Mouse (Mus musculus) neural tube, embryonic 12.5 days (tissue): ENCODE measurements at regions not wholly inside any gene's neighbourhood (a gene's known extent, or its start where the extent isn't known, plus 50 kb on each side); places are given as distances from the start of the nearest gene placed in this dataset.

Experiments
- ATAC-seq: fragments of 200-750 bp; cut with Nextera tagmentation; 2 replicates; pipeline ENCODE4 v1.8.0; 2017; ENCODE audit warnings: low read depth, mild to moderate bottlenecking, moderate TSS enrichment, moderate library complexity; ENCODE audit not compliant: low FRiP score
- H3K27ac ChIP-seq: fragments of 300-500 bp; sonication (generic); 2 replicates; pipeline ENCODE4 v1.5.1; 2016
- H3K27me3 ChIP-seq: fragments of 300-500 bp; sonication (generic); replicated peaks from 2 replicates; pipeline ENCODE4 v1.6.1; 2016; ENCODE audit warnings: mild to moderate bottlenecking
- H3K36me3 ChIP-seq: fragments of 300-500 bp; sonication (generic); 2 replicates; pipeline ENCODE4 v1.6.1; 2016; ENCODE audit warnings: mild to moderate bottlenecking
- H3K4me1 ChIP-seq: fragments of 300-500 bp; sonication (generic); 2 replicates; pipeline ENCODE4 v1.6.1; 2016
- H3K4me2 ChIP-seq: fragments of 300-500 bp; sonication (generic); replicated peaks from 2 replicates; pipeline ENCODE4 v1.6.1; 2016; ENCODE audit warnings: mild to moderate bottlenecking
- H3K4me3 ChIP-seq: fragments of 300-500 bp; sonication (generic); 2 replicates; pipeline ENCODE4 v1.5.1; 2016
- H3K9ac ChIP-seq: fragments of 300-500 bp; sonication (generic); 2 replicates; pipeline ENCODE4 v1.6.1; 2016; ENCODE audit warnings: mild to moderate bottlenecking
- H3K9me3 ChIP-seq: fragments of 300-500 bp; sonication (generic); 2 replicates; pipeline ENCODE4 v1.6.1; 2016; ENCODE audit warnings: mild to moderate bottlenecking
- WGBS: fragments of 180-500 bp; shearing (Covaris S2); methylation state at CpG from one replicate; pipeline ENCODE4 v1.1.7; 2016; 5-methylcytosine and 5-hydroxymethylcytosine counted together

DNA sequence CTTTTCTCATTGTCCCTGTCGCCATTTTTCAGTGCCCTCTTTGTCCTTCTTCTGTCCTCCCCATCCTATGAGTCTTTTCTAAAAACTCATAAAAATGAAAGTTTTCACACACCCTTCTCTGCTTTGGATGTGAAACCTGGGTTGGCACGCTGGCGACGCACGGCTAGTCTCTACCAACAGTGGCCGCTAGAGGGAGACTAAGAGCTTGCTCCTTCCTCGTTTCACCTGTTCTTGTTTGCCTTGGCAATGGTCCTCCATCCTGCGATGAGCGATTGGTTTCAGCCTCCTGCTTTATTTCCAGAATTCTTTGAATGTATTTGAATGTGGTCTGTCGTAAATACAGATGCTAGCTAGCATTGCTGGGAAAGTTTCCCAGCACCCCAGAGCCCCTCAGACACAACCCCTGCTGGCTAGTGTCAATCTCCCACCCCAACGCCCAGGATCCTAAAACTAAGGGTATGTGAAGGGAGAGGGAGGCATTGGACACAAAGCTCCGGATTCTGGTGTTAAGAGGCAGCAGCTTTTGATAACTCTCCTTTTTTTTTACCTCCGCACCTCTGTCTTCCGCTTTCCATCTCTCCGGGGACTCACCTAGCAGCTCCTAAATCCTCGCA, 85.8 kb upstream of the Hmcn1 start:
- WGBS = 37% methylated on average over 16 of the region's 16 CpGs
- no peak overlapping the region for H3K27ac ChIP-seq
- H3K4me3 ChIP-seq = no peak overlapping the region
- no peaks in the 10 kb centered on the region; the same call in 1 of the 2 replicates for H3K4me1 ChIP-seq
- ATAC-seq = peak; percentile 70; the same call in 1 of the 2 replicates
- no peaks in the 10 kb centered on the region for H3K9me3 ChIP-seq
- H3K36me3 ChIP-seq = no peaks in the 10 kb centered on the region
- H3K27me3 ChIP-seq = no peaks in the 10 kb centered on the region
- H3K4me2 ChIP-seq = no peak overlapping the region
- no peak overlapping the region for H3K9ac ChIP-seq

DNA sequence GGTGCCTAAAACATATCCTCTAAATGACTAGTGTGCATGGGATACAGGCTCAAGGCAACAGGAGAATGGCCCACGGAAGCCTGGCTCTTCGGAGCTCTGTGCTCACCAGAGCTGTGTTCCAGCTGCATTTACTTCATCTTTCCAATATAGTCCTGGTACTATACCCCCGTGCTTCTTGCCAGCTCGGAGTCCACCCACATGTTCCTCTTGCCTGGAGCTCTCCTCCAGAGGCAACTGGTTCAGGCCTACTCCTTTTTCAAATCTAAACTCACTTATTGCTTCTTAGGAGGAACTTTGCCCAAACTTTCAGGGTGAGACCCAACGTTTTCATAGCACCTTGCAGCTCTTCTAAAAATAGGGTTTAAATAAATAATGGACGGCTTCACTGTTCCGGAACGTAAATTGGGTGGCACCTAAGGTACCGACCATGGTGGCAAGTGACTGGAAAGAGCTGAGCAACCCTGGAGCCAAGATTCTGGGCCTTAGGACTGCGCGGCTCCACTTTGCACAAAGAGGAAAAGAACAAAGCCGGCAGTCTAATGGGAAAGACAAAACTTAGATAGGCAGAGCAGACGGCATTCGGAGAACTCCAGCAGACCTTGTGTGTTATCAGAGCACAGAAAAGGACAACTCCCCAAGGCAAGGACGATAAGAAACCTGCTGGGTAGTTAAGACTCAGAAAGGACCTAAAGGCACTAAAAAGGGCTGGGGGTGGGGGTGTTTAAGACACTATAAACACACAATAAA, 86.6 kb upstream of the Hmcn1 start:
- Histone ChIP-seq H3K27ac (no peak overlapping the region), H3K27me3 (no peaks in the 10 kb centered on the region), H3K4me2 (no peak overlapping the region), H3K4me3 (no peak overlapping the region), H3K9ac (no peak overlapping the region), H3K4me1 (no peaks in the 10 kb centered on the region; the same call in 1 of the 2 replicates), H3K36me3 (no peaks in the 10 kb centered on the region), H3K9me3 (no peaks in the 10 kb centered on the region)
- WGBS = 70% methylated on average over 15 of the region's 15 CpGs
- ATAC-seq = no peak

DNA sequence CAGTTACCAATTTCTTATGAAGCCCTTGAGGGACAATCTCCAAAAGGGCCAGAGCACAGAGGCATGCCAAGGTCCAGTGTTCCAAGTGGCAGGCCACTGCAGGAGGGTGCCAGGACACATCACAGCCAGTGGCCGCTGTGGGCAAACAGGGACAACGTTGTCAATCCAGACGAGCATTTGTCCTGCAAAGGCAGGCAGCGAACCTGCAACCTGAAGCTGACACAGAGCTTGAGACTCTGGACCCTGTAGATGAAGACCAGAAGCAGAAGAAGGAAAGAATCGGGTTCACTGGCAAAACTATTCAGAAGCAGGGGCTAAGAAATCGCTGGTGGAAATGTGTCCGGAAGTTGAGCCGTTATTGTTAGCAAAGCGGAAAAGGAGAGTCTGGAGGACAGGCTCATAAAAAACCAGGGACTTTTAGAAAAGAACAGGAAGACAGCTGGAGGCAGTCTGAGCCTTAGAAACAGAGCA, 87.3 kb upstream of the Hmcn1 start:
- Histone ChIP-seq H3K9ac (no peak overlapping the region), H3K27me3 (no peaks in the 10 kb centered on the region), H3K36me3 (no peaks in the 10 kb centered on the region), H3K27ac (no peak overlapping the region), H3K9me3 (no peaks in the 10 kb centered on the region), H3K4me2 (no peak overlapping the region), H3K4me1 (no peaks in the 10 kb centered on the region; the same call in 1 of the 2 replicates), H3K4me3 (no peak overlapping the region)
- no peak for ATAC-seq
- WGBS = 41% methylated on average over 9 of the region's 9 CpGs

DNA sequence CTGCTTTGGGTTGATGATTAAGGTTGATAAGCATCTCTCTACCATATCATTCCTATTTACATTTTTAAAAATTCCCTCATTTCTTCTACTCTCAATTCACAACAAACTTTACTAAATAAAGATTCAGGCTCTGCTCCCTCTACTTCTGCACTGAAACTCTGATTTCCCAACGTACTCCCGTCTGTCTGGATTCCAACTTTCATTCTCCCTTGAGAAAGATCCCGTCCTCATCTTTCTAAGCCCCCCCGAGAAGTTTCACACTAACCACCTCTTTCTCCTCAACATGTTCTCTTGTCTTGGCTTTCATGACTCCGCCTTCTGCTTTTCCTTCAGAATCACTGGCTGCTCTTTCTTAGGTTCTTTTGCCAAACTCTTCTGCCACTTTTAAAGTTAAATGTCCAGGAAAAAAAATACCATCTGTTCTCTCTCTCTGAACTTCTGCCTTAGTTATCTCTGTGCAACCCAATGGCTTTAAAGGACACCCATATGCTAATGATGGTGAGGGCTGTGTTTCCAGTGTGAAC, 89.3 kb upstream of the Hmcn1 start:
- H3K27me3 ChIP-seq = no peaks in the 10 kb centered on the region
- no peak overlapping the region for H3K4me3 ChIP-seq
- H3K4me1 ChIP-seq = peaks cover 7% of the 10 kb centered on the region
- WGBS = 89% methylated on average over 5 of the region's 5 CpGs
- no peaks in the 10 kb centered on the region for H3K36me3 ChIP-seq
- ATAC-seq = no peak
- H3K27ac ChIP-seq = no peak overlapping the region
- no peak overlapping the region for H3K4me2 ChIP-seq
- H3K9ac ChIP-seq = no peak overlapping the region
- H3K9me3 ChIP-seq = no peaks in the 10 kb centered on the region

DNA sequence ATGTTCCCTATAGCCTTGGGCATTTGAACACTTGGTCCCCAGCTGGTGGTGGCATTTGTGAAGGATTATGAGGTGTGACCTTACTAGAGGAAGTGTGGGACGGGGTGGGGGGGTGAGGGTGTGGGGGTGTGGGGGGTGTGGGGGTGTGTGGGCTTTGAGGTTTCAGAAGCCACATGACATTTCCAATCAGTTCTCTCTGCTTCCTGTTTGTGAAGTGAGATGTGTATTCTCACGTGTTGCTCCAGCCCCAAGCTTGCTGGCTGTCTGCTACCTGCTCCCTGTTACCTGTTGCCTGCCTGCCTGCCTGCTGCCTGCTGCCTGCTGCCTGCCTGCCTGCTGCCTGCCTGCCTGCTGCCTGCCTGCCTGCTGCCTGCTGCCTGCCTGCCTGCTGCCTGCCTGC, 90.6 kb upstream of the Hmcn1 start:
- ATAC-seq = no peak
- Histone ChIP-seq H3K36me3 (no peaks in the 10 kb centered on the region), H3K27me3 (no peaks in the 10 kb centered on the region), H3K4me1 (peaks cover 7% of the 10 kb centered on the region), H3K9me3 (no peaks in the 10 kb centered on the region), H3K9ac (no peak overlapping the region), H3K4me2 (no peak overlapping the region), H3K27ac (no peak overlapping the region), H3K4me3 (no peak overlapping the region)
- WGBS = 76% methylated on average over 2 of the region's 2 CpGs

DNA sequence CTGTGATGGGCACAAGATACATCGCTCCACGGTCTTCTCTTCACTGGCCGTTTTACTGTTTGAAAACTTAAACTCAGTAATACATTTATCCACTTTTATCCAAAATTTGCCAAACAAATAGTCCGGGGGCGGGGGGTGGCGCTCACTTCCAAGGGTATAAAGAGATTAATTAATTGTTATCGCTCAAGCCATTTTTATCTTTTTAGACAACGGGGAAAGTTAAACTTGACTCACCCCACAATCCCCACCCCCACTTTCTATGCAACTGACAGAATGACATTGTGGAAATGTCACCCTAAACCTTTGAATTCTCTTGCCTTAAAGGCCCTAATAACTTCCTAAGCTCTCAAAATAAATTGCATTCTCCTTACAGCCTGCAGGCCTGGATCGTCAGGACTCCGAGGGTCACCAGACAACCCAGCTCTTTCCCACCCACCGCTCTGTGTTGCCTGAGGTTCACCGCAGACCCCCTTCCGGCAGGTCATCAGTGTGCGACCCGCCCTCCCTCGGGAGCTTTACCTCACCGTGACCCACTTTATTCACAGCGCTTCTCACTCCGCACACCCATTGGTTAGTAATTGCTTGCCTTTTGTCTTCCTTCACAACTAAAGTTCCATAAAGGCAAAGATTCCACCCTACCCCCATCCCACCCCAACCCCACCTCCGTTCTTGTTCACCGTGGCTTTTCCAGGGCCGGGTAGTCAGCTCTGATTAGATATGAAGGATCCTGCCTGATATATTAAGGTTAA, 93.0 kb upstream of the Hmcn1 start:
- Histone ChIP-seq H3K4me3 (no peak overlapping the region), H3K27me3 (no peaks in the 10 kb centered on the region), H3K27ac (no peak overlapping the region), H3K4me1 (peaks cover 7% of the 10 kb centered on the region), H3K4me2 (peak overlapping the region; percentile 44), H3K36me3 (no peaks in the 10 kb centered on the region), H3K9me3 (no peaks in the 10 kb centered on the region), H3K9ac (no peak overlapping the region)
- ATAC-seq = peak; percentile 55; the same call in 1 of the 2 replicates
- WGBS = 43% methylated on average over 22 of the region's 22 CpGs

DNA sequence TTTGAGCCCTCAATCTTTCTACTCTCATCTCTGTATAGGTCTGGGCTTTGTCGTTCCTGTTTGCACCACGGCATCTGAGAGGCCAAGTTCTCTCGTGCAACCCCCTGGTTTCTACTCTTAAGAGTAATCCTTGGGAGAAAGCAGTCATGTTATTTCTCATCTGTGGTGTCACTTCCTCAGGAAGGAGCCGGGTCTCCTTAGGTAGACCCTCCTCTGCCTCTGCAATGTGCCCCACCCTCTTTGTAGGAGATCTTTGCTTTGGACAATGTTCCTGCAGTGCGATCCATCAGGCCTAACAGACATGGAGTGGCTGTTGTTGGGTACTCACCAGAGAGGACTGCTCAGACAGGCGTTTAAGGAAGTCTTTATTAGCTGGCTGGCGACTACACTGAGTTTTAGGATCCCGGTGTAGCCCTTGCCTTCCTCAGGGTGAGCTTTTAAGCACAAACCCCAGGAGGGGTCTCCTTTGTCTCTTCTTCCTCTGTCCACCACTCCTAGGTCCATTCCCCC, 94.0 kb upstream of the Hmcn1 start:
- H3K36me3 ChIP-seq = no peaks in the 10 kb centered on the region
- no peak overlapping the region for H3K27ac ChIP-seq
- no peak overlapping the region for H3K9ac ChIP-seq
- H3K4me2 ChIP-seq = no peak overlapping the region
- H3K27me3 ChIP-seq = no peaks in the 10 kb centered on the region
- H3K4me3 ChIP-seq = no peak overlapping the region
- H3K9me3 ChIP-seq = no peaks in the 10 kb centered on the region
- ATAC-seq = no peak
- WGBS = 66% methylated on average over 8 of the region's 8 CpGs
- H3K4me1 ChIP-seq = peaks cover 7% of the 10 kb centered on the region

DNA sequence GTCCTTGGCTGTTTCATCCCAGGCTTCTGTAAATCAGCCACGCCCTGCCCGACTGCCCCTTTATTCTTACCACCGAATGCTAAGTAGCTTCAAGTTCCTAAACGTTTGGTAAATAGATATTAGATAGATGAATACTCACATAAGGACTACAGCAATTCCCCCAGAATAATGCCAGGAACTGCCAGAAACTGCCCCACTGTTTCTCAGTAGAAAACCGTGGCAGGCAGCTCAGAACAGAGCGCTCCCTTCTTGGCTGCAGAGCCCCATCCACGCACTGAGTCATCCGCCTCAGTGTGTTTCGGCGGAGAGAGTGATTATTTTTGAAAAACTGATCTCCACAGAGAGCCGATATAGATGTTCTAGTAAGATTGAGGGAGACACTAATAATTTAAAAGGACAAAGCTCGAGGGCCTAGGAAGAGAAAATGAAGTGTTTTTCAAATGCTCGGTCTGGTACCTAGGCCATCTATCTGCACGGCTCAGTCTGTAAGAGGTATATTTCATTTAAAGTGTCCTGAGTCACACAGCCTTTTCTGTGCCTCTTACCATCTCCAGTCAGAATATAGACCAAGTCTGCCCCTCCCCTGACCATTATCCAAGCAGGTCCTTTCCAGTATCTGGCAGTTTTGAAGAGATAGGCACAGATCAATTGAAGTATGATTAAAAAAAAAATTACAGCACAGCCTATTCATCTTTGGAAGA, 94.4 kb upstream of the Gm47985 start:
- 0 out of 2 replicates have a peak, but pooled peaks have one; percentile 48 for ATAC-seq
- no peaks in the 10 kb centered on the region for H3K9me3 ChIP-seq
- 75% methylated on average over 14 of the region's 14 CpGs for WGBS
- no peaks in the 10 kb centered on the region for H3K27me3 ChIP-seq
- H3K4me2 ChIP-seq = no peak overlapping the region
- no peaks in the 10 kb centered on the region for H3K36me3 ChIP-seq
- no peak overlapping the region for H3K27ac ChIP-seq
- no peak overlapping the region for H3K4me3 ChIP-seq
- H3K4me1 ChIP-seq = peaks cover 7% of the 10 kb centered on the region
- no peak overlapping the region for H3K9ac ChIP-seq

DNA sequence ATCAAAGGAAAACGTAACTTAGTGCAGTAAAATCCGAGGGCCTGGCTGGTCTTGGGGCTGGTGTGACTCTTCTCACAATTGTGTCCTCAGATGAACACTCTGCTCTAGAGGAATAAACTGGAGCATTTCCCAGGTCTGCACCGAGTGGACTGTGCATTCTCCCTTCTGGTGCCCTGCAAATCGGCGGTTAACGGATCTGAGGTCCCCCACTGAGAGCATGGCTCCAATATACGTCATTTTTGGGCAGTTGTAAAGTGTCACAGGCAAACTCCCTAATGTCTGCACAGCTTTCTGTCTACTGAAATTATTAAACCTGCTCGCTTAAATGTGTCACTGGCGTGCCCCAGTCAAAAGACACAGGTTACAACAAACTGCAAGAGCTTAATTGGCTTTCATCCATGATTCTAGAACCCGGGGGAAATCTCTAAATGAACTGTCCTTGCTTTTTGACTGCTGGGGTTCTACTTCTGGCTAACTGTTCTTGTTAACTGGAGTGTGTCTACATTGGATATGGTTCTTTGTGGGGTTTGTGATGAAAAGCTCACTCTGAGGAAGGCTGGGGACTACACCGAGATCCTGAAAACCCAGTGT, 93.7 kb upstream of the Gm47985 start:
- 74% methylated on average over 11 of the region's 11 CpGs for WGBS
- Histone ChIP-seq H3K9ac (no peak overlapping the region), H3K36me3 (no peaks in the 10 kb centered on the region), H3K27ac (no peak overlapping the region), H3K4me3 (no peak overlapping the region), H3K4me1 (peaks cover 7% of the 10 kb centered on the region), H3K27me3 (no peaks in the 10 kb centered on the region), H3K4me2 (no peak overlapping the region), H3K9me3 (no peaks in the 10 kb centered on the region)
- no peak for ATAC-seq

DNA sequence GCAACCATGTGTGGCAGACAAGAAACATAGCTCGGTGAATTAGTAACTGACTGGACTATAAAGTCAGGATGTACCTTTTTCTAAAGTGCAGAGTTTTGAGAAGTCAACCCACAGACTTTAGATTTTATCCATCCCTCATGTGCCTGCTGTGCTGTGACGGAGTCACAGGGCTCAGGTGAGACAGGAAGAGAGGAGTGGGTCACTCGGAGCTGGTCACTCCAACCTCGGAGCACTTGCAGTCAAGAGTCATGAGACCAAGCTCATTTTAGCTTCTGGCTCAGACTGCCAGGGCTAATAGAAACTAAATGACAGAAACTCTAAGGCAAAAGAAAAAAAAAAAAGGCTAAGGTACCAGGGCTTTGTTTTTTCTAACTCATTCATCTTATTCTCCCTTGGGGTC, 90.3 kb upstream of the Gm47985 start:
- H3K9ac ChIP-seq = no peak overlapping the region
- no peak overlapping the region for H3K4me2 ChIP-seq
- no peaks in the 10 kb centered on the region for H3K27me3 ChIP-seq
- 63% methylated on average over 4 of the region's 4 CpGs for WGBS
- no peaks in the 10 kb centered on the region for H3K36me3 ChIP-seq
- ATAC-seq = no peak
- no peak overlapping the region for H3K4me3 ChIP-seq
- no peak overlapping the region for H3K27ac ChIP-seq
- peaks cover 4% of the 10 kb centered on the region; the same call in 1 of the 2 replicates for H3K4me1 ChIP-seq
- H3K9me3 ChIP-seq = no peaks in the 10 kb centered on the region

DNA sequence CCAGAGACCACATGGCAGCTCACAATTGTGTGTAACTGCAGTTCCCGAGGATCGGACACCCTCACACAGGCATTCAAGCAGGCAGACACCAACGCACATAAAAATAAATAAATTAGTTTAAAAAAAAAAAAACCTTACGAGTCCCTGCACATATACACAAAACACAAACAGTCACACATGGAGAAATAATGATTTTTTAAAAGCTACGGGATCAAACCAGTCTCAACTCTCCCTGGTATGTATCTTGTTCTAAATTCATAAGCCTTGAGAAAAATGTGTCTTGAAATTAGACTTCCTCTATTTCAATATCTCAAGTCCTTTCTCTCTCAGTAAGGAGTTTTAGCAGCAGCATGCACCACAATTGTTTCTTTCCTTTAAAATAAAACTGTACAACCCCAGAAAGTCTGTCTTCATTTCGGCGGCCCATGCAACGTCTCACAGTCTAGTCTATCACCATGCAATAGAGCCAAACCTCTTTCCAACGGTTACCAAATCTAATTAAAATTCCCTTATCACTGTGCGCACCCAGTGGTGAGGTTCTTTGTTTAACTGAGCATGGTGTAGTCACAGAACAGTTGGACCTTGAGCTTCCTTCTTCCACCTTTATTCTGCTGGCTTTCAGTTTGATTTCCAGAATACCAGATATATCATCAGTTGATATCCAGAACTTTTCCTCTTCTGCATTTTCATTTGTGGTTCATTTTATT, 86.8 kb upstream of the Gm47985 start:
- peaks cover 4% of the 10 kb centered on the region; the same call in 1 of the 2 replicates for H3K4me1 ChIP-seq
- no peaks in the 10 kb centered on the region for H3K27me3 ChIP-seq
- WGBS = 62% methylated on average over 10 of the region's 10 CpGs
- no peaks in the 10 kb centered on the region for H3K9me3 ChIP-seq
- ATAC-seq = peak; percentile 70; the same call in 1 of the 2 replicates
- no peak overlapping the region for H3K4me3 ChIP-seq
- H3K27ac ChIP-seq = no peak overlapping the region
- peak overlapping the region; percentile 40 for H3K4me2 ChIP-seq
- H3K36me3 ChIP-seq = no peaks in the 10 kb centered on the region
- H3K9ac ChIP-seq = no peak overlapping the region
